Mouse (Mus musculus) testis, adult 2 months (tissue): ENCODE measurements around the gene Mrps25.

Source experiments
- CTCF ChIP-seq: fragments of 200-500 bp; IDR thresholded peaks from 2 replicates; pipeline ENCODE4 v1.5.1; 2012; ENCODE audit warnings: low read depth, mild to moderate bottlenecking, inconsistent platforms, low read length, moderate library complexity; ENCODE audit not compliant: control insufficient read depth, insufficient read depth, insufficient replicate concordance
- POLR2A ChIP-seq: fragments of 200-500 bp; IDR thresholded peaks from 2 replicates; pipeline ENCODE4 v1.6.1; 2012; ENCODE audit warnings: low read depth, mild to moderate bottlenecking, inconsistent platforms, low read length, moderate library complexity; ENCODE audit not compliant: control insufficient read depth

DNA sequence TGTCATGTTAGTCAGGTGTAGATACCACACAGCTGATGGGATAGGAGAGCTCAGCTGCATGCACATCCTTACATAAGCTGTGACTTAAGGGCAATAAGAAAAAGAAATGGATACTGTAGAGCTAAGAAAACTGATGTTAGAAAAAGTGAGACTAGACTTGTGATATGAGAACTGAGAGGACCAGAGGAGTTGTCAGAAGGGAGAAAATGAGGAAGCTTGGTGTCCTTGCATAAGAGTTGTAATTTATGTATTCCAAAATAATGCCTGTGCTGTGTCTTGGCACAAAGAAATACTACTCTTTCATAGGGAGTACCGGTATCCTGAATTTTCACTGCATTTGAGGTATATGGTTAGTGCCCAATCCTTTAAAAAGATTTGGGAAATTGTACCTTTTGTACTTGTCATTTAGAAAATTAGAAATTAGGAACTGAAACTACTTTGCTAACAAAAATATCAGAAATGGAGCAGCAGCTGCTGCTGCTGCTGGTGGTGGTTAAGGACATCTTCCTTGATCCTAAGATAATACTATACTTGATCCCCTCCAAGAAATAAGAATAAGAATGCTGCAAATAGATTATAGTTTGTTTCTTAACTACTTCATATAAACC lies 56.9 kb downstream of the Mrps25 start:
- TF ChIP-seq POLR2A (no peak), CTCF (no peak)
